Mouse (Mus musculus): ENCODE results near the gene Comt.

Comt gene

DNA sequence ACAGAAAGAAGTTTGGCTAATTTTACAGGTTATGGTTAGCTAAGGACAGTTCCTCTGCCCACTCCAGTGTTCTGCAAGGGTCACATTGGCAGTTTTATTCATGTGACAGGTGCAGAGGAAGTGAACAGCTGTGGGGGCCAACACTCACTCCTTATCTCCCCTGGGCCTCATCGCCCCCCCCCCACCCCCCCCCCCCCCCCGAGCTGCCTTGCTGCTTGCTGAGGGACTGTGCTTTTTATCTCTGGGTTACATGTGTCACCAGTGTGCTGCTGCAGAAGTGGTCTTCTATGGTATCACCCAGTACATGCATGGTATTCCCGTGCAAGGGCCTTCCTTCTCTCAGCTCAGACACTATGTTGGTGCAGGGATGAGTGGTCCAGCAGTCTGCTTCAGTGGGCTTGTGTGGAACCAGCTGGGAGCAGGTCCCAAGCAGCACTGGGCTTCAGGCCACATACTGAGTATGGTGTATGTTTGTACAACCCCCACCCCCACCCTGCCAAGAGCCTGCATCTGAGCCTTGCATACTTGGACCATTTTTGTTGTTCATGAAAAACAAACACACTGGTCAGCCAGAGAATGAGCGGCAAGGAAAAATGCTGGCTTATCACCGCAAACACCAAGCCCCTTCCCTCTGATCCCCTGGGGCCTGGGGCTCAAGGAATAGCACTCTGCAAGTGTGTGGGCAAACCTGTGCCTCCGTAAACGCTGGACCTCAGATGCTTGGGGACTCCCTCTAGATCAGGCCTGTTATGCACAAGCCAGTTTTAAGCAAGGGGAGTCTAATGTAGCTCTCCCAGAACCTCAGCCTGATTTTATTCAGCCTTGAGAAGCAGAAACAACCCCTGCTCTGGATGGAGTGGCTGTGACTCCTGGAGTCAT lies 38.7 kb downstream of the Comt start:
- no peak for DNase-seq

DNA sequence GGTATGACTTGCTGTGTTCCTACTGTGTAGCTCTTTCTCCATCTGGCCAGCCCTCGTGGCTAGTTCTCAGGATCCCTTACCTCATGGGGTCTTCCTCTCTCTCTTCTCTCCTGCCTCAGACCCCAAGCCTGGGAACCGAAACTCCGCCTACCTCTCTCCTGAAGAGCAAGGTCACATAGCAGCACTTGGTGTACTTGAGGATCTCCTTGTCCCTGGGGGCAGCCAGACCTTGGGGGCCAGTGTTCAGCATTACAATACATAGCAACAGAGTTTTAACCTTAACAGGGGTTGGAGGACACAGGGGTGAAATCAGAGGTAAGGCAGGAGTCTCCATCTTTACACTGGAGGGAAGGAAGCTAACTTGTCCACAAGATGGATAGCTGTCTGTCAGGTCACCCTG lies 39.7 kb downstream of the Comt start:
- no peak for DNase-seq

DNA sequence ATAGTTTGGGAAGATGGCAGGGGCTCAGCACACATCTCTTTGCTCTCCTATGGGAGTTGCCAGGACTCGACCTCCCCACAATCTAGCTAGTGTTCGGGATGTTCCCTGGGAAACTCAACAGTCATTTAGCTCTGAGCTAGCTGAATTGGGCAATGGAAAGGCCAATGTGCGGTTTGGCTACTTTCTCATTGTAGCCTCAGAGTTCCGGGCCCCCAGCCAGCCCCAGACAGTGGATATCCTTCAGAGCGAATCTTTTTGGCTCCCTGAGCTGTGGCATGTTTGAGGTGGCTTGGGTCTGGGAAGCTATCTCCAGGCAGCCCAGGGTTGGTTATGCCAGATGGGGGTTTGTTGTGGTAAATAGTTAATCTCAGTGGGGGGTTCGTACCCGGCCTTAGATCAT lies 40.2 kb downstream of the Comt start:
- DNase-seq: peak; percentile 44 to 48

DNA sequence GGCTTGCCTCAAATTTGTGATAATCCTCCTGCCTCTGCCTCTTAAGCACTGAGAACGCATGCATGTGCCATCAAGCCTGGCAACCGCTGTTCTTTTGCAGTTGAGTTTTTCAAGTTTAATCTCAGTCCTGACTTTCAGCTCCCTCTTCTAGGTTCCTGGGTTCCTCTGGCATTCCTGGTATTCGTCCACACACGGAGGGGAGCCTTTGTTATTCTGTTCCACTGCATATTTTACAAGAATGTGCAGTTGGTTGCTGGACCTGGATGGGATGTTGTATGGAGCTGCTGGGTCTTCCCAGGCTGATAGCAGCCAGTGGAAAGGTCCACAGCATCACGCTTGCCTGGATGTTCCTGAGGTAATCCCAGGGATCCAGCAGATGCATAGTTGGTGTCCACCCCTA lies 41.2 kb downstream of the Comt start:
- DNase-seq: no peak

DNA sequence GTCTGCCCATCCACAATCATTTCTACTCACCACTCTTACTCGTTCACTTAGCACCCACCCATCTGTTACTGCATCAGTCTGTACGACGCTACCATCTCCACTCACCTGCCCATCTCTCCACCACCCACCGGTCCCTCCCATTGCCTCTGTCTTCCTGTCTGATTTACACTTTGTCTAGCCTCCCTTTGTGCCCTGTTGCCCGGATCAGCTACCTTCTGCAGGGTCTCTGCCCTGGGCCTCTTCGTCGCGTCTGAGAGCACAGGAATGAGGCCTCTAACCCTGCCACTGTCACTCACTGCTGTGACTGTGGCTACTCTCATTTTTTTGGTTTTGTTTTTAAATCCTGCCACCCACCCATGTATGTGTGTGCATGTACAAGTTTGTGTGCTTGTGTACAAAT lies 42.0 kb downstream of the Comt start:
- DNase-seq: no peak

DNA sequence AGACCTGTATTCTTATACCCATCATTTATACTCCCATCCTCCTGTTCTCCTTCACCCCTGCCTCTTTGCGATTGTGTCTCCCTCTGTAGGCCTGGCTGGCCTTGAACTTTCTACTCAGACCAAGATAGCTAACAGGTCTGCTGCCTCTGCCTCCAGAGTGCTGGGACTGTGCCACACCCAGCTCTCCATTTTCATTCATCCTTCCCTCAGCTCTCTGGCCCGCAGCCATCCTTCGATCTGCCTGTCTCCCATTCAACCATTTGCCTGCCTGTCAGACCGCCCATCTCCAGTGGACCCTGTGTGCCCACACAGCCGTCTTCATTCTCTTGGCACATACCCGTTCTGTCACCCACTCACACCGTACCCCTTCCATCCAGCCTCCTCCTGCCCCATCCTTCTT lies 42.4 kb downstream of the Comt start:
- no peak for DNase-seq

DNA sequence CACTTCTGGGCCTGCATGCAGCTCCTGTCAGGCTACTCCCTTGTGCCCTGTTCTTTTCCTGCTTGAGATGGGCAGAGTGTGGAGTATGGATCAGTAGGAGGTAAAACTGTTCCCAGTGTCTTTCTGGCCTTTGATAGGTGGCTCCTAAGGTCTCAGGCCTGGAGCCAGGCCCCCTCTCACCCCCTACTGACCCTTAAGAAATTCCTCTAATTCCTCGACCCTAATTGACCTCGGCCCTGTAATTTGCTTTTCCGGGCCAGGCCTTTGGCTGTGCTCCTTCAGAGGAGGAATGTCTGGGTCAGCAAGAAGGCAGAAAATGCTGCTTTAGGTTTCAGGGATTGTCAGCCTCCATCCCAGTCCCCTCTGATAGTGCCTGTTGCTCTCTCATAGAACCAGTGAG lies 42.9 kb downstream of the Comt start:
- no peak for DNase-seq

DNA sequence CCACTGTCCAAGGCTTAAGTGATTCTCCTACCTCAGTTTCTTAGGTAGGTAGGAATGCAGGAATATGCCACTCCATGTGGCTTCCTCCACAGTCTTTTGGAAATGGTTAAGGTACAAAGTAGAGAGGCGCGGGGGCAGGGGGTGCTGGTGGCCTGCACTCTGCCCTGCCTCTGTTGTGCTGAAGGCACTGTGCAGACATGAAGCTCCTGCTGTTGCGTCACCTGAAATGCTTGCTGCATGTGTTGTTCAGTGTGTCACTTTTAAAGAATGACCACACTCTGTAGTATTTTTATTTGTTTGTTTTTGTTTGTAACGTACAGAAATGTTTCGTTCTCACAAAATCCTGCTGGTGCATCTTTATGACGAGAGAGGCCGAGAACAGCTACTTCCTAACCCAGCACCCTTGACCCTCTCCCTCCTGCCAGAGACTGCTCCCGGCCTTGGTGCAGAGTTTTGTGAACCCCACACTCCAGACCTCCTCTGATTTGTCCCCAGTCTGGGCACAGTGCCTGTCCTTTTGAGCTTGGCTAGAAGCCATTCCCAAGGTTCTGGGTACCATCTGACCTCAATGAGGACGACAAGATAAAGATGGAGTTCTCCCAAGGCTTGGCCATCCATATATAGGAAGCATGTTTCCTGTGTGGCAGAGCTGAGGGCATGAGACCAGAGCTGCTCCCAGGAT lies 43.5 kb downstream of the Comt start:
- DNase-seq: peak; percentile 45 to 58

DNA sequence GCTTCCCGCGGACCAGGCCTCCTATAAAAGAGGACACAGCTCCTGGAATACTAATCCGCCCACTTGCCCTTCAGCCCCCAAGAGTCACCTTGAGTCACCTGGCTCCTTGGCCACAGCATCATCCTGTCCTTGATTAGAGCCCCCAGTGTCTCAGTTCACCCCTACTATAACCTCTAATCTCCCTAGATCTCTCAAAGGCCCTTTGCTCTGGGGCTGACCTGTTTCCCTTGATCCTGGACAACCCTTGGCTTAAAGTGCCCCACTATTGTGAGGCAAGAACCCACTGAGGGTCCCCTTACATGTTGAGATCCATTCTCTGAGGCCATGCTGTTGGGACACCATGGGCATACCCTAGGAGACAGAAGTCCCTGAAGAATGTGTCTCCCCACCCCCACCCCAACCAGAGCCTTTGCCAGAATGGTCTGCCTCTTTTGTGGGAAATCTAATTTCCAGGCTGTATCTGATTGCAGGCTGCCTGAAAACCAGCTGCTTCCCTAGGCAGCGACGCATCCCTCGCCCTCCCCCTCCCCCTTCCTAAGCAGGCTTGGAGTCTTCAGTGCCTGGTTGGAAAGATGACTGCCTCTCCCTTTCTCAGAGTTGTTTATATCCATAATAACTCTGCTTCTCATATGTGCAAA lies 44.9 kb downstream of the Comt start:
- DNase-seq: no peak

DNA sequence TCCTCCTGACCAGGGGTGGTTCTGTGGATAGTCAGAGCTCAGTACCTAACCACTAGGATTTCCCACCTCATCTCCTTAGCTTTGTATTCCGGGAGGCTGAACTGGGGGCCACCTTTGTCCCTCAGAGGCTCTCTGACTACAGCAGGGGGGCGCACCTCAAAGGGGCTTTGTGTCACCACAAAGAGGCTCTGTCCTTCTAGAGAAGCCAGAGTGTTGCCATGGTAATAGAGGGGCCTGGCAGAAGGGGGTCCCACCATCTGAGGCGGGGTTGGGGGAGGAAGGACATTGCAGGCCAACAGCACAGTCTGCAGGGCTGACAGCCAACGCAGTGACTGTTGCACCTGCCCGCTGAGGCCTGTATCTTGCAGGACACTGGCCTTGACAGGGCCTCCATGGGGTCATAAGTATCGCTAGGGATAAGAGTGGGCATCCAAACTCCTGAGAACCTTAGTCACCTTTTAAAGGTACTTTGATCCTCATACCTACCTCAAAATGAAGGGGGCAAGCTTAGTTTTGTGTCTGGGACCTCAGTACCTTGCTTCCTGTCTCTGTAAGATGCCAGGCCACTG lies 46.1 kb downstream of the Comt start:
- no peak for DNase-seq

DNA sequence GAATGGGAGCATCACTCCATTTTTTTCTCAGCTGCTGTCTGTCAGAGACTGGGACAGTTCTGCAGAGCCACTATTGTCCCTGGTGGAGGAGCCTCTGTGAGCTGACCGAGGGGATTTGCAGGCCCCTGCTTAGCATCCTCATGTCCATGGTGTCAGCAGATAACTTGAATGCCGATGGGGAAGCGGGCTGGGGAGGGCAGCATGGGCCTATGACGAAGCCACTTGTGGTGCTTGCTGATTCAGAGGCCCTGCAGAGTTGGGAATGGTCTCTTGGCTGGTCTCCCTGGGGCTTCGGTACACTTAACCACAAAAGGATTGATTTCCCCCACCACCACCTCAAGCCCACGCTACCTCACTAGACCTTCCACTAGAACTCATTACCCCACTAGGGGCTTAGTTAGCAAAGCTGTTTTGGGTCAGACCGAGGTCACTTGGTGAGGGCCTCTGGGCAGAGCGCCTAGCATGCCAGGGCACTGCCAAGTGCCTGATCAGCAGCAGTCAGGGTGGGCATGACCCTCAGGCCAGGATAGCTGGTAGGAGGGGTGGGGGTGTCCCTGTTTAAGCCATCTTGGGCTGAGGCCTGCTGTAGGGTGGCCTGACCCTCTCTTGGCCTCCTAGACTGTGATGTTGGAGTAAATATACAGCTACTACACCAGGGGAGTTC lies 47.2 kb downstream of the Comt start:
- no peak for DNase-seq

DNA sequence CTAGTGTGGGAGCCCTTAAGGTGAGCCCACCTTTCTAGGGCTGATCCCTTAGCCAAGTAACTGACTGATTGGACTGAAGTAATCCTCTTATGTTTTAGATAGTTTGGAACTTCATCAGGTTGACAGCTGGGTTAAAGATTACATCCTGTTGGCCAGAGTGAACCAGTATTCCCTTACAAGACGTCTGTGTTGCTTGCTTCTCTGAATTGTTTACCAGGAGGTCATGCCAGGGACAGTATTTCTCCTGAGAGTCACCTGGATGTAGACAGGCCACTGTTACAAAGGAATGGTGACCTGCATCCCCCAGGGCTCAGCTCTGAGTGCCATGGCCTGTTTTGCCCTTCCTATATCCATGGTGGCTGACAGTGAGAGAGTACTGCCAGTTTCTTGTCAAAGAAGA lies 48.2 kb downstream of the Comt start:
- no peak for DNase-seq

DNA sequence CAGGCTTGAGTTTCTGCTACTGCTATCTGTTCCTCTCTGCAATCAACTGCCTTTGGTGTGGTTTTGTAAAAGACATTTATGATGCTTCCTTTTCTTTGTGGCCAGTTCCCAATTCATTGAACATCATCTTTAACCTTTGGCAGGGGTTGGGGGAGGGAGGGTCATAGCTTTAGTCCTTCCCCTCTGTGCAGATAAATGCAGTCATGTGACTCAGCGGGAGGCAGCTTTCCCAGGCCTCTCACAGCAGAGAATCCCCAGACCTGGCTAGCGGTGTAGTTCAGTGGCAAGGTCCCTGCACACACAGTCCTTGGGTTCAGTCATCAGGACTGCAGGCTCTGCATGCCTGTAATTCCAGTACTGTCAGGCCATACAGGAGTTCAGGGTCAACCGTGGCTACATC lies 49.4 kb downstream of the Comt start:
- no peak for DNase-seq

DNA sequence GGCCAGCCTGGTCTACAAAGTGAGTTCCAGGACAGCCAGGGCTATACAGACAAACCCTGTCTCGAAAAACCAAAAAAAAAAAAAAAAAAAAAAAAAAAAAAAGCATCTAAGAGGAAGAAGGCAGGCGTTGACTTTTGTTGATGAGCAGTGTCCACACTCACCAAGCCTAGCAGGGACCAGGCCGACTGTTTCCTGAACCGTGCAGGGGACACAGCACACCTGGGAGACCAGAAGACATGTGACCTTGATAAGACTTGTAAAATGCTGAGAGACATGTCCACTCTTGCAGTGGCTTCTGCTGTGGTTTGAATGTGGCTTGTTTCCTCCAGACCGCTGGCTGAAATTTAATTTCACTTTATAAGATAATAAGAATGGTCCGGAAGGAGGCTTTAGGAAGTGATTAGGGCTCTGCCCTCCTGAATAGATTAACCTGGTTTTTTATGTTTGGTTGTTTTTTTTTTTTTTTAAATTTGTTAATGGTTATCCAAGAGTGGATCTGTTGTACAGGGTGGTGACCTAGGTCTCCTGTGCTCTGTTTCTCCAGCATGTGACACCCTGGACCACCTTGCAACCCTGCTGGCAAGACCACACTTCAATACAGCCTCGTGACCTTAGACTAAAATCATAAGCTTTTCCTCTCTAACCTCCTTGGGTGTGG lies 50.2 kb downstream of the Comt start:
- no peak for DNase-seq

DNA sequence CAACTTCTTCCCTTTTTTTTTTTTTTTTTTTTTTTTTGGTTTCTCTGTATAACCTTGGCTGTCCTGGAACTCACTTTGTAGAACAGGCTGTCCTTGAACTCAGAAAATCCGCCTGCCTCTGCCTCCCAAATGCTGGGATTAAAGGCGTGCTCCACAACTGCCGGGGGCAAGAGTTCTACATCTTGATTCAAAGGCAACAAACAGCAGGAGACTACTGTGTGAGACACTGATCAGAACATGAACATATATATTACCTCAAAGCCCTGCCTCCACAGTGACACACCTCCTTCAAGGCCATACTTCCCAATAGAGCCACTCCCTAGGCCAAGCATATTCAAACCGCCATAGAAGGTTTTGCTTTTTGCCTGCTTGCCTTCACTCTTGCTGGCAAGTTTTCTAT lies 53.0 kb downstream of the Comt start:
- no peak for DNase-seq

DNA sequence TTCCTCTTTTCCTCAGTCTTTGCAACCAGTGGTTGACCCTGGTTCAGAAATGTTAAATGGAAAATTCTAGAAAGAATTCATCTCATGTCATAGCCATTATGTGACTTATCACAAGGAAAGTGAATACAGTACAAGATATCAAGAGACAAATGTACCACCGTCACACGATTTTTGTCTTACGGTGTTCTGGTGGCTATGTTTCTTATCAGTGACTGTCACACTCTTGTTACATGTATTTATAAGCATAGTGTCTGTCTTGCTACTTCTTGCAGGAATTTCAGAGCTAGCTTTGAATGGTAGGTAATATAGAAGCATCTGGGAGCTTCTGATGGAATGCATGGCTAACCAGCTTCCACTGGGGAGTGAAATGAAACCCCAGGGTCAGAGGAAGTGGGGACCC lies 56.5 kb downstream of the Comt start:
- DNase-seq: no peak

DNA sequence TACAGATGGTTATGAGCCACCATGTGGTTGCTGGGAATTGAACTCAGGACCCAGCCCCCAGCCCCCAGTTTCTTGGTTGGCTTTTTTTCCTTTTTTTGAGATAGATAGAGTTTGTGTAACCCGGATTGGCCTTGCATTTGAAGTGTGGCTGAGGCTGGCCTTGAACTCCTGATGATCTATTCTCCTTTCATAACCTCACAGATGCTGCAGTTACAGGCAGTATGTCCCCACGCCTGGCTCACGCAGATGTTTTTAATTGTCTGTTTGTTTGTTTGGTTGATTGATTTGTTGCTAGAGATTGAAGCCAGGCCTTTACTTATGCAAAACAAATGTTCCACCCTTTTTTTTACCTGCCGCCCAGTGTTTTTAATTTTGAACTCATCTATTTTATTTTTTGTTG lies 59.8 kb downstream of the Comt start:
- DNase-seq: no peak

DNA sequence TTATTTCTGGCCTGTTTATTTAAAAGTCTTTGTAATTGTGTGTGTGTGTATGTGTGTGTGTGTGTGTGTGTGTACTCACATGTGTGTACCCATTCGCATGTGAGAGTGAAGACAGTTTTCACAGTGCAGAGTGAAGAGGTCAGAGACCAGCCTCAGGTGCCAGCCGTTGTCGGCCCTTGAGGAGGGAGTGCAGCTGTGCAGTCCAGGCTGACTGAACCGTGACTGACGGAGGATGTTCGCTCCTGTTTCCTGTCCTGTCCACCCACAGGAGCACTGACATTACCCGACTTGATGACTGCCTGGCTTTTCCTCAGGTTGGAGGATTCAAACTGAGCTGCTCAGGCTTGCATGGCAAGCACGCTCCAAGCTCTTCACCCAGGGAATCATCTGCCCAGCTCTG lies 63.7 kb downstream of the Comt start:
- DNase-seq: no peak

DNA sequence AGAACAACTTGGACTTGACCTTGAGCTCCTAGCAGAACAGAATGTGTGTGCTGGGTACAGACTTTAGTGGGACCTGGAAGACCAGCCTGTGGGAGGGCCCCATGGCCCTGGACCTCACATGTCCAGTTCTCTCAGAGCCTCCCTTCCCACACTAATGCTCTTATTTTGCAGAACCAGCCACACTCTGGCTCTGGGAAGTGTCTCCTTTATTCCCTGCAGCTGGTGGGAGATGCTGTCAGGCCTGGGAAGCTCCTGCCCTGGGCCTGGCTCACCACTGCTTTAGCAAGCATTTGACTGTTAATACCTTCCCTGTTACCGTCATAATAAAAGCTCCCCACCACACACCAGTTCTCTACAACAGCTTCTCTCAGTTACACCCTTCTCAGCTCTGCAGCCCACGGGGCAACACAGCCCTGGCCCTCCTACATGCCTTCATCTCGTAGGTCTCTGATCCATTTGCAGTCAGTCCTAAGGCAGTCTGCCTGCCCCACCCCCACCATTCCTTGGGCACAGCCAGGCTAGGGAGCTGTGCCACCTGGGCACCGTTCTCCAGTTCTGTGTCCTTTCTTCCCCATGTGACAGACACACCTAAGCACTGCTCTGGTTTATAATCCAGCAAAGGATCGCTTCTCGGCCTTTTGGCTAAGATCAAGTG lies 66.4 kb downstream of the Comt start:
- DNase-seq: peak; percentile 68 to 76

DNA sequence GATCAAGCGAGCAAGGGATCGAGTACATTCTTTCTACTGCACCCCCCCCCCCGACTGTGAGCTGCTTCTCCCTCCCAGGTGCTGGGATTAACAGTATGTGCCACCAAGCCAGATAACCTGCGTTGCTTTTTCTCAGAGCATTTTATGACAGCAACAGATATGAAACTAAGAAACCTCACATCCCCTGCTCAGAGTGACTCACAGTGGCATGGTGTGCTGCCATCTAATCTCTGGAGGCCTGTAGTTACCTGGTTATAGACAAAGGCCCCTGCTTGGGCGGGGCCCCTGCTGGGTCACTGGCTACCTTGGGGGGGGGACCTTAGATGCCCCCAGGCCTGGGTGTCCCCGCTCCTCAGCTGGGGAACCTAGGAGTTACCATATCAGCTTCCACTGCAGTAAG lies 68.7 kb downstream of the Comt start:
- DNase-seq: no peak

DNA sequence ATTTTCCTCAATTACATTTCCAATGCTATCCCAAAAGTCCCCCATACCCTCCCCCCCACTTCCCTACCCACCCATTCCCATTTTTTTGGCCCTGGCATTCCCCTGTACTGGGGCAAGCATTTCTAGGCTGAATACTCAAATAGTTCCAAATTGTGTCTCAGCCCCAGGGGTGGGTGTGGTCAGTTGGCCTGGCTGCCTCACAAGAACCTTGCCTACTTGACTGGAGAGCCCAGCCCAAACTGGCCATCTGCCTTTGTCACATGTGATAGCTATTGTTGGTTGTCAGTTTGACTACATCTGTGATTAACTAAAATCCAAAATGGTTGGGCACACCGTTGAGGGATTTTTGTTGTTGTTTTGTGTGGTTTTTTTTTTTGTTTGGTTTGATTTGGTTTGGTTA lies 69.7 kb downstream of the Comt start:
- DNase-seq: no peak

Data from cerebellum, postnatal 36 days (tissue).